Mouse (Mus musculus) cortical plate, adult 2 months (tissue): ENCODE data around the gene Nr4a2. TPM values are rescaled to one million over a fixed set of nuclear protein-coding genes. Genes with fewer than 3 reads are reported as not detected.

ENCODE experiments used
- H3K27ac ChIP-seq: fragments of 200-500 bp; 2 replicates; pipeline ENCODE4 v1.5.1; 2012; ENCODE audit warnings: low read length, control low read depth, inconsistent platforms; ENCODE audit not compliant: insufficient read depth
- H3K4me1 ChIP-seq: fragments of 200-500 bp; 2 replicates; pipeline ENCODE4 v1.6.1; 2011; ENCODE audit warnings: low read length; ENCODE audit not compliant: control insufficient read depth, insufficient read depth
- H3K4me3 ChIP-seq: fragments of 200-500 bp; 2 replicates; pipeline ENCODE4 v1.5.1; 2011; ENCODE audit warnings: mild to moderate bottlenecking, low read length, control low read depth; ENCODE audit not compliant: insufficient read depth
- CTCF ChIP-seq: fragments of 200-500 bp; IDR thresholded peaks from 2 replicates; pipeline ENCODE4 v1.5.1; 2011; ENCODE audit warnings: mild to moderate bottlenecking, control low read depth, low read length; ENCODE audit not compliant: insufficient read depth; ENCODE audit errors: extremely low read depth
- POLR2A ChIP-seq: fragments of 200-500 bp; IDR thresholded peaks from 2 replicates; pipeline ENCODE4 v1.6.1; 2011; ENCODE audit warnings: mild to moderate bottlenecking, low read length, control low read depth; ENCODE audit not compliant: insufficient read depth; ENCODE audit errors: extremely low read depth
- polyA plus RNA-seq: library from polyadenylated mRNA; depleted of rRNA; stranded (reverse); fragments of >200 nt; gene quantifications from 2 replicates; pipeline ENCODE4 v1.2.3, GENCODE M21; 2012

Nr4a2 gene
- polyA plus RNA-seq, 1 experiment, result 21.5 TPM

DNA sequence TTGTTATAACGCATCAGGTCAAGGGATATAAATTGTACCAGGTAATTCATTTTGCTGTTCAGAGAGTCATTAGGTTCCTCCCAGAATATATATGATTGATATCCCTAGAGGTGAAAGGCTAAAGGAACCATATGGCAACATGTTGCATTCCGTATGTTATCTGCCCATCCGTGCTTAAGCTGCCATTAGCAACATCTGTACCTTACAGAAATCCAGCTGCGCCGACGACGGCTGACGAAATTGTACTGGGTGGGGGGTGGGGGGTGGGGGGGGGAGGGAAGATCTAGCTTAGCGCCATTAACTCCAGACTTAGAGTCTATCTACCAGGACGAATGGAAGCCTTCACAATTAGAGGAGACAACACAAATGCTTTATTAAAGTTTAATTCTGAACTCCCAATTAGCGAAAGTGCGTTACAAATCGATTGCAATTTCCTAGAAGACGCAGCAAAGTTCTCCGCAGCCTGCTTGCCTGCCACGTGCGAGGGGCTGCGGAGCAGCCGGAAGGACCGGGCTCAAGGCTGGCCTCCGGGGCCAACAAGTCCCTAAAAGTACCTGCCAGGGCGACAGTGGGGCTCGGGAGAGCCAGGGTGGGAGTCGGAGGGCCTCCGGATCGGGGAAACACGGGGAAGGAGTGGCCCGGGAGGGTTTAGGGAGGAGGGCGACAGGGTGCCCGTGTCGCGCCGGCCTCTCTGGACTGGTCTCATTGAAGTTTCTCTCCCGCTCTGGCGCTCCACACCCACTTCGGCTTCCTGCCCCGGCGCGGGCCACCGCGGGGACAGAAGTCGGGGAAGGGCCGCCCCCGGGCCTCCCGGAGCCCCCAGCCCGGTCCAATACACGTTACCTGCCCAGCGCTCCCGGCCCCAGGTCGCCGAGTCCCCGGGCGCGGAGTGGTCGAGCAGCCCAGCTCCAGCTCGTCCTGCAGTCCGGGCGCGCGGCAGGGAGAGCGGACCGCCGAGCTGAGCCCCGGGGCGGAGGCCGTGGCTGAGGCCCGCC is 520 bp downstream of the Nr4a2 start:
- Histone ChIP-seq H3K4me3 (peak overlapping the region; percentile 72), H3K27ac (peak overlapping the region; percentile 87), H3K4me1 (no peaks in the 10 kb centered on the region)
- TF ChIP-seq CTCF (no peak), POLR2A (no peak)

DNA sequence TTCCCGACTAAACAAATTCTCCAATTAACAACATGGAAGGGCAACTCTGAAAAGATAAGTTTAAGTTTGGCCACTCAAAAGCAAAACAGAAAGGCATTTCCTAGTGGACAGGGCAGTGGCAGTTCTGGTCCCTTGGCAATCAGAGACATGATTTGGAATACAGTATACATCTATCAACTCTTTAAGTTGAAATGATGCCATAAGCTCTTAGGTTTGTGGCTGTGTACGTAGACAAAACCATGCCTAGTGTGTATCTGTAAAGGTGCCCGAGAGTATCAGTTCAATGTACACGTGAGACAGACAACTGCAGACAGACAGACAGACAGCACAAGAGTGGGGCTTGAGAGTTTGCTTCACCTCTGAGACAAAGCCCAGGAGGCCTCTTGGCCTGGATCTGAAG is 2.7 kb downstream of the Nr4a2 start:
- Histone ChIP-seq H3K27ac (no peak overlapping the region), H3K4me1 (no peaks in the 10 kb centered on the region), H3K4me3 (no peak overlapping the region)
- TF ChIP-seq POLR2A (no peak), CTCF (no peak)

DNA sequence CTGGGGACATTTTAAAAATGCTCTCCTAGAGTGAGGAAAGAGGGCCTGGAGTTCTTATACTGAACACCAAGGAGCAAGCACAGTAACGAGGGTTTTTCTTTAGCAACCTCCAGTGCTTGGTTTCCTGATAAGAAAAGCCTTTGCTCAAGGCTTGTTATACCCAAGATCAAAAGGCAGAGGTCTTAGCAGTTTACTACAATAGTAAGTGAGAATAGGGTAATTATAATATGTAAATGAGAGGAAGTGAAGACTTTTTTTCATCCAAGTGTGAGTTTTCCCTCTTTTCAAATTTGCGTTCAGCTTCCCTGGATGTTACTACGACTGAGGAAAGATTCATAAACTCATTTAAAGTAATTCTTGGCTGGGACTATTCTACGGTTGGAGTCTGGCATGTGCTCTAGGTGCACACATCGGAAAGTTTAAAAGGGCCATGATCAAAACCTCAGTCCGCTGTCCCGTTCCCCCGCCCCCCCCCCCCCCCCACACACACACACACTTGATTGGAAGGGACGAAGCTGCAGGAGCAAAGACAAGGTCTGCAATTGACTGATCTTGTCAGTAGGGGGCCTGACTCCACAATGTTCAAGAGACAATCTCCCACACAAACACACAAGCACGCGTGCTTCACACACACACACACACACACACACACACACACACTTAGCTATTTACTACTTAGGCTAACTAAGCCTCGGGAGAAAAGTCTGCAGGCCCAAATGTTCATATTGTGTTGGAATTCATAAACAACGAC is 6.4 kb downstream of the Nr4a2 start:
- no peak for TF ChIP-seq POLR2A
- peak; percentile 50 for TF ChIP-seq CTCF
- H3K4me3 ChIP-seq, result peak overlapping the region; percentile 59
- H3K4me1 ChIP-seq, result no peaks in the 10 kb centered on the region
- peak overlapping the region; percentile 75 for H3K27ac ChIP-seq

- peak overlapping the region; percentile 59 for H3K4me3 ChIP-seq
- no peak for TF ChIP-seq CTCF
- 0 out of 2 replicates have a peak, but pooled peaks have one; percentile 39 for TF ChIP-seq POLR2A
- H3K4me1 ChIP-seq, result no peaks in the 10 kb centered on the region
- peak overlapping the region; percentile 75 for H3K27ac ChIP-seq
Observed at GRCm38 (mm10) chr2:57116366-57117200, 7.2 kb downstream of the Nr4a2 start.

DNA sequence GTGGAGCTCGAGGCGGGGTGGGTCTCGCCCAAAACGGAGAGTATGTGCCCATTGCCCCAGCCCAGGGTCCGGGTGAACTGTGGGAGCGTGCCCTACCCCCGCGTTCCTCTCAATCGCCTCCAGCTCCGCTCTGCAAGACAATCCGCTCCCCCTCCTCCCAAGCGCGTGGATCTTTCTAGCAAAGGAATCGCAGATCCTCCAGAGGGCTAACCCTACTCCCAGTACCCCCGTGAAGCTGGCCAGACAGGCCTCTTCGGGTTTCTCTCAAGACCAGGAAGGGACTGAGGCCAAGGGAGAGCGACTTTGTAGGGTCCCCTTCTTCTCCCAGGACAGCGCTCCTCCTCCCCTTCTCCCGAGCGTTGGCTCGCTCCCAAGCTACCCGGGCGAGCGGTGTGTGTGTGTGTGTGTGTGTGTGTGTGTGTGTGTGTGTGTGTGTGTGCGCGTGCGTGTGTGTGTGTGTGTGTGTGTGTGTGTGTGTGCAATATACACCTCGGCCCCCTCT is 7.9 kb downstream of the Nr4a2 start:
- Histone ChIP-seq H3K4me3 (peak overlapping the region; percentile 59), H3K27ac (peak overlapping the region; percentile 75), H3K4me1 (no peaks in the 10 kb centered on the region)
- TF ChIP-seq CTCF (no peak), POLR2A (no peak)

DNA sequence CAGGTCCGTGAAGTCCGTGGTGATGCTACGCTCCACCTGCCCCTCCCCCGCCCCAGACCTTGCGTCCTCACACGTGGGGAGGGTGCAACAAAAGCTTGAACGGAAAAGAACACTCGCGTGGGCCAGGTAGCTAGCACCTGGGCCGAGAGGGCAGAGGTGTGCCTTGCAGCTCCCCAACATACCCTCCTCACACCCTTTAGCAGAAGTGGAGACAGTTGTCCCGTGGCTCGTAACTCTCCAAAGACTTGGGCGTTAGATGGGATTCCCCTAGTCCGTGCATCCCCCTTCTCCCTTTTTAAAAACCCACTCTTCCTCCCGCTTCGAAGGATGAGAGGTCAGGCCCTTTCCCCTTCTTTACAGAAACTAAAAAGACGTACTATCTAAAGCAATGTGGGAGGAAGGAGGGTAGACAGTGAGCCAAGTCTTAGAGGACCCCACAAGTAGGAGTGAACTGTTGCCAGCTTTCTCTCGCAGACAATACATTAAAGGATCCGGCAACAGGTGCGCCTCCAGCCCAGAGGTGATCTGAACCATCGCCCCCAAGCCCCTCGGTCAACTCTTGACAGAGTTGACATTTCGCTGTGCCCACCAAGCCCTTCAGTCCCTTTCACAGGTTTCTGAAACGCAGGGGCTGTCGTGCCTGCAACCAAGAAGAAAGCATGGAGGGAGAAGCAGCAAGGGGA is 8.5 kb downstream of the Nr4a2 start:
- peak overlapping the region; percentile 29; the same call in 1 of the 2 replicates for H3K27ac ChIP-seq
- no peaks in the 10 kb centered on the region for H3K4me1 ChIP-seq
- TF ChIP-seq CTCF, result no peak
- peak overlapping the region; percentile 59 for H3K4me3 ChIP-seq

- TF ChIP-seq CTCF (no peak), POLR2A (0 out of 2 replicates have a peak, but pooled peaks have one; percentile 30)
- no peaks in the 10 kb centered on the region for H3K4me1 ChIP-seq
- H3K27ac ChIP-seq, result no peak overlapping the region
- H3K4me3 ChIP-seq, result peak overlapping the region; percentile 59
Observed at GRCm38 (mm10) chr2:57114211-57115151, 9.3 kb downstream of the Nr4a2 start.
